Mouse (Mus musculus) myocyte (in vitro differentiated cells): ENCODE measurements around the gene Iqsec1. TPM values are rescaled to one million over a fixed set of nuclear protein-coding genes. Genes with fewer than 3 reads are reported as not detected.

ENCODE experiments used
- H3K27me3 ChIP-seq: one replicate; pipeline ENCODE4 v1.6.1; 2011; ENCODE audit not compliant: control insufficient read depth, insufficient read depth, insufficient read length
- H3K36me3 ChIP-seq: one replicate; pipeline ENCODE4 v1.6.1; 2011; ENCODE audit not compliant: control insufficient read depth, insufficient read depth
- H3K4me2 ChIP-seq: one replicate; pipeline ENCODE4 v1.6.1; 2011; ENCODE audit warnings: low read depth, control low read depth
- H3K4me3 ChIP-seq: one replicate; pipeline ENCODE4 v1.5.1; 2011; ENCODE audit warnings: mild to moderate bottlenecking, control low read depth, moderate library complexity
- H3K79me2 ChIP-seq: one replicate; pipeline ENCODE4 v1.6.1; 2011; ENCODE audit not compliant: control insufficient read depth, insufficient read depth
- H3ac ChIP-seq: one replicate; pipeline ENCODE4 v1.6.1; 2011; ENCODE audit not compliant: control insufficient read depth, insufficient read length
- CEBPB ChIP-seq: IDR thresholded peaks from 2 replicates; pipeline ENCODE4 v1.6.1; 2011; ENCODE audit warnings: mild to moderate bottlenecking, moderate library complexity; ENCODE audit not compliant: poor library complexity, insufficient read depth, severe bottlenecking
- E2F4 ChIP-seq: IDR thresholded peaks from one replicate; pipeline ENCODE4 v1.6.1; 2011; ENCODE audit warnings: mild to moderate bottlenecking, control low read depth, moderate library complexity; ENCODE audit not compliant: insufficient read depth
- MAX ChIP-seq: IDR thresholded peaks from one replicate; pipeline ENCODE4 v1.6.1; 2011; ENCODE audit warnings: low read depth, mild to moderate bottlenecking, control low read depth
- MYOD1 ChIP-seq, 3 experiments: IDR thresholded peaks; one replicate each; pipeline ENCODE4 v1.6.1; 2011; ENCODE audit warnings: control low read depth in 2 of 3, low read depth in 2 of 3, mild to moderate bottlenecking in 2 of 3, moderate library complexity in 1 of 3; ENCODE audit not compliant: insufficient read length in 2 of 3, control insufficient read depth in 1 of 3
- MYOG ChIP-seq, 3 experiments: IDR thresholded peaks; one replicate each; pipeline ENCODE4 v1.6.1; 2011; ENCODE audit warnings: control low read depth in 2 of 3, low read depth in 2 of 3, mild to moderate bottlenecking in 2 of 3; ENCODE audit not compliant: insufficient read length in 2 of 3, control insufficient read depth in 1 of 3, insufficient read depth in 1 of 3
- POLR2A ChIP-seq: IDR thresholded peaks from one replicate; pipeline ENCODE4 v1.6.1; 2011; ENCODE audit warnings: low read depth, mild to moderate bottlenecking, control low read depth, moderate library complexity; ENCODE audit not compliant: insufficient read length
- POLR2AphosphoS2 ChIP-seq: IDR thresholded peaks from one replicate; pipeline ENCODE4 v1.6.1; 2011; ENCODE audit warnings: low read depth, control low read depth; ENCODE audit not compliant: insufficient read length
- REST ChIP-seq: IDR thresholded peaks from one replicate; pipeline ENCODE4 v1.6.1; 2011; ENCODE audit warnings: mild to moderate bottlenecking, control low read depth, moderate library complexity; ENCODE audit not compliant: insufficient read depth, insufficient read length
- SRF ChIP-seq: IDR thresholded peaks from one replicate; pipeline ENCODE4 v1.6.1; 2011; ENCODE audit warnings: low read depth; ENCODE audit not compliant: control insufficient read depth, insufficient read length
- TCF12 ChIP-seq: IDR thresholded peaks from one replicate; pipeline ENCODE4 v1.6.1; 2011; ENCODE audit warnings: mild to moderate bottlenecking, control low read depth; ENCODE audit not compliant: poor library complexity, insufficient read depth, severe bottlenecking
- TCF3 ChIP-seq: IDR thresholded peaks from one replicate; pipeline ENCODE4 v1.6.1; 2011; ENCODE audit warnings: low read depth, control low read depth; ENCODE audit not compliant: insufficient read length
- USF1 ChIP-seq: IDR thresholded peaks from one replicate; pipeline ENCODE4 v1.6.1; 2011; ENCODE audit warnings: low read depth, mild to moderate bottlenecking, control low read depth, moderate library complexity
- polyA plus RNA-seq: library from polyadenylated mRNA; unstranded; fragments of >200 nt; fragmentation: generic; extraction: Trizol; gene quantifications from one replicate; pipeline ENCODE4 v1.2.1, GENCODE M21; 2012; ENCODE audit warnings: missing spikeins

The Iqsec1 gene
- polyA plus RNA-seq, 1 experiment: 43.4 TPM

DNA sequence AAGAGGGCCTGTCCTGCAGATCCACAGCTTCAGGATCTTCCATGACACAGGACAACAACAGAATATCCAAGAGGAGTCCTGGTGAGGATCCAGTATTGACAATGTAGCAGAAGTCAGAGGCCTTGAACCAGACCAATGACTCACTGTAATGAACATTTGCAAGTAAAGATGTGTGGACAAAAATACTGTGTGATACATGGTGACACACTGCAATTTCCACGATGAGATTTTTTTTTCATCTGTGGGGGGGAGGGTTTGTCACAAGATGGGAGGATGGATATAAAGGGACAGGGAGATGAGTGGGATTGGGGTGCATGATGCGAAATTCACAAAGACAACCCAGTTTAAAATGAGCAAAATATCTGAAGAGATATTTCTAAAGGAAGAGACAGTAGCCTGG, 7.7 kb upstream of the Iqsec1 start:
- Histone ChIP-seq H3K36me3 (no peaks in the 10 kb centered on the region), H3K27me3 (no peaks in the 10 kb centered on the region), H3K79me2 (no peaks in the 10 kb centered on the region), H3ac (no peak overlapping the region), H3K4me2 (no peak overlapping the region), H3K4me3 (no peak overlapping the region)
- TF ChIP-seq E2F4 (no peak), POLR2AphosphoS2 (no peak), MYOD1 (IDR thresholded peaks at IDR 0.05; ENCODE audit: control insufficient read depth in 1 of 3, insufficient read length in 2 of 3, low read depth in 2 of 3) (no peak), USF1 (no peak), MYOG (IDR thresholded peaks at IDR 0.05; ENCODE audit: control insufficient read depth in 1 of 3, insufficient read depth in 1 of 3, insufficient read length in 2 of 3, low read depth in 2 of 3) (no peak), REST (no peak), CEBPB (no peak), MAX (no peak), SRF (no peak), TCF3 (no peak), POLR2A (no peak), TCF12 (no peak)

GRCm38 (mm10) chr6:90988299-90988625, 223 bp downstream of the Iqsec1 start:
- Histone ChIP-seq H3K4me3 (no peak overlapping the region), H3K36me3 (no peaks in the 10 kb centered on the region), H3K4me2 (peak overlapping the region; percentile 45), H3K27me3 (peaks cover 30% of the 10 kb centered on the region), H3K79me2 (no peaks in the 10 kb centered on the region), H3ac (peak overlapping the region; percentile 3)
- TF ChIP-seq POLR2A (no peak), E2F4 (no peak), TCF3 (no peak), SRF (no peak), MYOD1 (IDR thresholded peaks at IDR 0.05; ENCODE audit: control insufficient read depth in 1 of 3, insufficient read length in 2 of 3, low read depth in 2 of 3) (no peak), CEBPB (no peak), TCF12 (no peak), MAX (no peak), USF1 (no peak), REST (no peak), MYOG (IDR thresholded peaks at IDR 0.05; ENCODE audit: control insufficient read depth in 1 of 3, insufficient read depth in 1 of 3, insufficient read length in 2 of 3, low read depth in 2 of 3) (no peak)

GRCm38 (mm10) chr6:90987561-90988298, 755 bp downstream of the Iqsec1 start:
- TF ChIP-seq POLR2A (no peak), MYOD1 (IDR thresholded peaks at IDR 0.05; ENCODE audit: control insufficient read depth in 1 of 3, insufficient read length in 2 of 3, low read depth in 2 of 3) (no peak), SRF (no peak), POLR2AphosphoS2 (no peak), MYOG (IDR thresholded peaks at IDR 0.05; ENCODE audit: control insufficient read depth in 1 of 3, insufficient read depth in 1 of 3, insufficient read length in 2 of 3, low read depth in 2 of 3) (no peak), TCF3 (no peak), REST (no peak), MAX (no peak), USF1 (no peak), E2F4 (no peak), CEBPB (no peak), TCF12 (no peak)
- Histone ChIP-seq H3K4me3 (no peak overlapping the region), H3K36me3 (no peaks in the 10 kb centered on the region), H3K27me3 (peaks cover 30% of the 10 kb centered on the region), H3K79me2 (no peaks in the 10 kb centered on the region), H3K4me2 (peak overlapping the region; percentile 45), H3ac (peak overlapping the region; percentile 3)

DNA sequence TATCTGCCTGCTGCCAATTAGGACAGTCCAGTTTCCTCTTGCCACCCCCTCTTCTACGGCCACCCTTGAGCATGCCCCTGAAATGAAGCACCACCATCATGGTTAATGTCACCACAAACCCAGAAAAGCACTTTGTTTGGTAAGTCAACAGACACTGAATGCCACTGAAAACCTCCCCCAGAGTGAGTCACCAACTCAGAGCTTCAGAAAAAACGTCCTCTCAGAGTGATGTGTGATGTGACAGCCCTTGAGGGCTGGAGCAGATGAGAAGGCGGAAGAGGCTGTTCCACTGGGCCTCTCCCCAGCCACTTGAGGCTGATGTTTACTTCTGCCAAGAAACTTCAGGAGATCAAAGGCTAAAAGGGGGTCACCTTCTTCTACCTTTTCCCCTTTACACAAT, 4.4 kb downstream of the Iqsec1 start:
- Histone ChIP-seq H3K4me3 (no peak overlapping the region), H3ac (no peak overlapping the region), H3K27me3 (peaks cover 30% of the 10 kb centered on the region), H3K36me3 (no peaks in the 10 kb centered on the region), H3K79me2 (no peaks in the 10 kb centered on the region), H3K4me2 (no peak overlapping the region)
- no peak for TF ChIP-seq MYOD1 (IDR thresholded peaks at IDR 0.05; ENCODE audit: control insufficient read depth in 1 of 3, insufficient read length in 2 of 3, low read depth in 2 of 3)
- no peak for TF ChIP-seq REST
- no peak for TF ChIP-seq USF1
- TF ChIP-seq POLR2AphosphoS2: no peak

DNA sequence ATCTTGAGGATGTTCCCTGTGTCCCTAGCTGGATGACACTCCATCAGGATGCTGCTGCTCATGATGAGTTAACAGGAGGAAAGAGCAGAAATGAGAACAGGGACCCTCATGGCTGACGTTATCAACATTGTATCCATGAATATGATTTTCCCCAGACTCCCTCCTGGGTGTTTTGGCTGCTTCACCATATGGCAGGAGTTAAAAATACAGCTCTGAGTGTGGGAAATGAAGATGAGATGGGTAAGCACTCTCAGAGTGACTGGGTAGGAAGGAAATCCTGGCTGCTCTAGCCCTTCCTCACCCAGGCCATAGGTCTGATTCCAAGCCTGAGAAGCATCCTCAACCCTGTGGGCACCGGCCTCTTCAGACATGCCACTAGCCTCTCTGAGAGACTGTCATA, 14.2 kb downstream of the Iqsec1 start:
- no peak overlapping the region for H3K4me2 ChIP-seq
- no peak overlapping the region for H3ac ChIP-seq
- TF ChIP-seq USF1 (no peak), MAX (no peak), MYOD1 (IDR thresholded peaks at IDR 0.05; ENCODE audit: control insufficient read depth in 1 of 3, insufficient read length in 2 of 3, low read depth in 2 of 3) (no peak), MYOG (IDR thresholded peaks at IDR 0.05; ENCODE audit: control insufficient read depth in 1 of 3, insufficient read depth in 1 of 3, insufficient read length in 2 of 3, low read depth in 2 of 3) (no peak), POLR2A (no peak), TCF3 (no peak)
- H3K27me3 ChIP-seq: peaks cover 14% of the 10 kb centered on the region
- H3K4me3 ChIP-seq: no peak overlapping the region
- H3K36me3 ChIP-seq: no peaks in the 10 kb centered on the region
- H3K79me2 ChIP-seq: no peaks in the 10 kb centered on the region
